ENCODE assay signal across 8 mouse cellular contexts in the genomic region with DNA sequence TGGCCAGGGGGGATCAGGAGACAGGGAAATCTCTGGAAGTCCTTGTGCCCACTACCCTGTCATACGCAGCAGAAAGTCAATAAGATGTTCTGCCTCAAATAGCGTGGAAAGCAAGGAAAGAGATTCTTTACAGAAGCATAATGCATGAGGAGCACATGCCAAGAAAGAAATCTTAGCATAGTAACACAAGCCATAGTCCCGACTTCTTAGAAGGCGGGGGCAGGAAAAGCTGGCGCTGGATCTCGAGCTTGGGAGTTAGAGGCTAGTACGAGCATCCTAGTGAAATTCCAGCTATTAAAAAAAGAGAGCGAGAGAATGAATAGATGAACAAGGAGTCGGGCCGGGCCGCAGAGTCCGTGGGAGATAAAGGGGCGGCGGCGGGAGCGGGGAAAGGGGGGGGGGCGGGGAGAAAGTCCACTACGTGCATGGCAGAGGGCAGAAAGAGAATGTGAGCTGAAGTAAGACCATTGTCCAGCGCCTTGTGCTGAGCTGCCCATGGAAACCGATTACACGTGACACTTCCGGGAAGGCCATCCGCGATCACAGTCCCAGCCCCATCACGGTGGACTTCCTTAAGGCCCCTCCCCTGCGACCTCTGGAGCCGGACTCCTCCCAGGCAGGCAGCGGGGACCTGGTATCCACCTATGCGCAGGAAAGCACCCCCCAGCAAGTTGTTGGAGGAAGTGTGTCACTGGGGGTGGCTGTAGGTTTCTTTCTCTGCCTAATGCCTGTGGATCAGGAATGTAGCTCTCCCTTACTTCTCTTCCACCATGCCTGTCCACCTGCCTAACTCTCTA. TPM values are rescaled to one million over a fixed set of nuclear protein-coding genes. Genes with fewer than 3 reads are reported as not detected.
DNase-seq lines count a peak whose midpoint lies in the region; ATAC-seq and TF ChIP-seq lines count a peak whose summit lies in the region.

No protein-coding gene starts in this region.

- H3K4me2 ChIP-seq in heart, embryonic 14.5 days (ENCODE audit: low read length), result peak overlapping the region; percentile 78
- peak overlapping the region; percentile 70 for H3K4me2 ChIP-seq in kidney, embryonic 16.5 days (replicated peaks; ENCODE audit: low read depth, low read length)
- peak overlapping the region; percentile 53 for H3K4me2 ChIP-seq in lung, postnatal 0 days (replicated peaks; ENCODE audit: low read depth, low read length)

- no peaks in the 10 kb centered on the region for H3K27me3 ChIP-seq in thymus, adult 2 months (ENCODE audit: control insufficient read depth, insufficient read depth, low read length)
- H3K27me3 ChIP-seq in heart, embryonic 14.5 days (ENCODE audit: control insufficient read depth, insufficient read depth, low read length), result no peaks in the 10 kb centered on the region
- H3K27me3 ChIP-seq in kidney, embryonic 16.5 days (ENCODE audit: insufficient read depth, low read length), result no peaks in the 10 kb centered on the region
- no peaks in the 10 kb centered on the region for H3K27me3 ChIP-seq in lung, postnatal 0 days (replicated peaks; ENCODE audit: insufficient read depth, low read length)

- peak overlapping the region; percentile 64 for H3K9ac ChIP-seq in heart, embryonic 14.5 days (ENCODE audit: low read length)
- peak overlapping the region; percentile 68 for H3K9ac ChIP-seq in kidney, embryonic 16.5 days (replicated peaks; ENCODE audit: low read length)
- peak overlapping the region; percentile 24; the same call in 1 of the 2 replicates for H3K9ac ChIP-seq in lung, postnatal 0 days (replicated peaks; ENCODE audit: low read depth)

- ATAC-seq in heart, embryonic 14.5 days (ENCODE audit: insufficient number of reproducible peaks, insufficient read depth, low FRiP score, low read depth), result peak; percentile 52; the same call in 1 of the 2 replicates
- ATAC-seq in kidney, embryonic 16.5 days (ENCODE audit: low FRiP score, low TSS enrichment), result peak; percentile 60
- ATAC-seq in lung, postnatal 0 days, result peak; percentile 56

- no peak for TF ChIP-seq POLR2A in thymus, adult 2 months (IDR thresholded peaks at IDR 0.05; ENCODE audit: control insufficient read depth, extremely low read depth, insufficient read depth, low read length, poor library complexity)

- no peak for DNase-seq in thymus, adult 2 months
- DNase-seq in thymus, postnatal 36 days, result no peak
- peak; percentile 50 for DNase-seq in embryo, embryonic 9.5 days (ENCODE audit: extremely low spot score)
- DNase-seq in lung, postnatal 0 days (ENCODE audit: low spot score), result peak; percentile 74
- peak; percentile 68 for DNase-seq in retina, postnatal 1 day
- no peak for DNase-seq in thymus, postnatal 25 days

- TF ChIP-seq CTCF in thymus, adult 2 months (IDR thresholded peaks at IDR 0.05; ENCODE audit: borderline replicate concordance, control insufficient read depth, extremely low read depth, insufficient read depth, low read length, poor library complexity), result no peak
- 0 out of 2 replicates have a peak, but pooled peaks have one; percentile 12 for TF ChIP-seq CTCF in lung, postnatal 0 days (IDR thresholded peaks at IDR 0.05)

- H3K36me3 ChIP-seq in thymus, adult 2 months (ENCODE audit: control insufficient read depth, insufficient read depth, low read length), result no peaks in the 10 kb centered on the region
- H3K36me3 ChIP-seq in heart, embryonic 14.5 days (ENCODE audit: control insufficient read depth, insufficient read depth, low read length), result no peaks in the 10 kb centered on the region
- H3K36me3 ChIP-seq in kidney, embryonic 16.5 days (ENCODE audit: insufficient read depth, low read length), result no peaks in the 10 kb centered on the region
- no peaks in the 10 kb centered on the region for H3K36me3 ChIP-seq in lung, postnatal 0 days (ENCODE audit: insufficient read depth, low read length)

- H3K4me1 ChIP-seq in thymus, adult 2 months (replicated peaks; ENCODE audit: control insufficient read depth, insufficient read depth, low read length), result peaks cover 37% of the 10 kb centered on the region
- peaks cover 15 to 27% of the 10 kb centered on the region in 2 experiments for H3K4me1 ChIP-seq in heart, embryonic 14.5 days (ENCODE audit: control insufficient read depth in 2 of 2, insufficient read depth in 2 of 2, low read length in 2 of 2)
- H3K4me1 ChIP-seq in kidney, embryonic 16.5 days (ENCODE audit: insufficient read depth, low read length), result peaks cover 31% of the 10 kb centered on the region
- peaks cover 13% of the 10 kb centered on the region for H3K4me1 ChIP-seq in lung, postnatal 0 days (ENCODE audit: insufficient read depth, low read depth, low read length)

- WGBS in thymus, adult 2 months, result 51% methylated on average over 29 of the region's 29 CpGs
- WGBS in heart, embryonic 14.5 days, result 8% methylated on average over 27 of the region's 29 CpGs
- 9% methylated on average over 28 of the region's 29 CpGs for WGBS in kidney, embryonic 16.5 days
- WGBS in lung, postnatal 0 days, result 10% methylated on average over 28 of the region's 29 CpGs

- no peaks in the 10 kb centered on the region for H3K9me3 ChIP-seq in heart, embryonic 14.5 days (ENCODE audit: control insufficient read depth, low read length)
- no peaks in the 10 kb centered on the region for H3K9me3 ChIP-seq in kidney, embryonic 16.5 days (ENCODE audit: low read length)
- H3K9me3 ChIP-seq in lung, postnatal 0 days (ENCODE audit: low read length), result no peaks in the 10 kb centered on the region

- no peak overlapping the region for H3K27ac ChIP-seq in thymus, adult 2 months (ENCODE audit: control insufficient read depth, insufficient read depth, low read length)
- H3K27ac ChIP-seq in heart, embryonic 14.5 days (replicated peaks in 1 of 2; ENCODE audit: control insufficient read depth in 1 of 2, insufficient read depth in 1 of 2, low read depth in 2 of 2, low read length in 2 of 2), result peak overlapping the region; percentile 37 to 46; a peak in 2 of 4 replicates
- H3K27ac ChIP-seq in kidney, embryonic 16.5 days (ENCODE audit: low read length), result peak overlapping the region; percentile 20
- peak overlapping the region; percentile 59; the same call in 1 of the 2 replicates for H3K27ac ChIP-seq in lung, postnatal 0 days (ENCODE audit: low read length)

- no peak for TF ChIP-seq EP300 in lung, postnatal 0 days (IDR thresholded peaks at IDR 0.05)

- peak overlapping the region; percentile 18; the same call in 1 of the 2 replicates for H3K4me3 ChIP-seq in thymus, adult 2 months (ENCODE audit: control insufficient read depth, insufficient read depth, low read length)
- peak overlapping the region; percentile 40 to 54 for H3K4me3 ChIP-seq in heart, embryonic 14.5 days (ENCODE audit: control insufficient read depth in 1 of 2, insufficient read depth in 1 of 2, low read depth in 1 of 2, low read length in 2 of 2)
- H3K4me3 ChIP-seq in kidney, embryonic 16.5 days (ENCODE audit: low read length), result peak overlapping the region; percentile 41
- peak overlapping the region; percentile 22 for H3K4me3 ChIP-seq in lung, postnatal 0 days (ENCODE audit: low read depth, low read length)

RNA-seq across cellular contexts. Expression of a gene that starts 12.6 kb away (rescaled TPM):
- 80.3 and 94.4 TPM in 2 replicates for polyA plus RNA-seq in thymus, adult 2 months (2012; rRNA removed)
- polyA plus RNA-seq in heart, embryonic 14.5 days (2014; fragmentation: Nextera tagmentation; extraction: Ambion mirVana), result 515 and 529 TPM in 2 replicates
- polyA plus RNA-seq in kidney, embryonic 16.5 days (2015; fragmentation: Nextera tagmentation; extraction: Ambion mirVana), result 739 and 758 TPM in 2 replicates
- polyA plus RNA-seq in lung, postnatal 0 days (2015; fragmentation: Nextera tagmentation; extraction: Ambion mirVana), result 545 and 582 TPM in 2 replicates

RNA-seq across cellular contexts. Expression of a gene that starts 39.4 kb away (rescaled TPM):
- polyA plus RNA-seq in thymus, adult 2 months (2012; rRNA removed), result not detected in 2 replicates
- not detected in 2 replicates for polyA plus RNA-seq in heart, embryonic 14.5 days (2014; fragmentation: Nextera tagmentation; extraction: Ambion mirVana)
- not detected in 2 replicates for polyA plus RNA-seq in kidney, embryonic 16.5 days (2015; fragmentation: Nextera tagmentation; extraction: Ambion mirVana)
- not detected in 2 replicates for polyA plus RNA-seq in lung, postnatal 0 days (2015; fragmentation: Nextera tagmentation; extraction: Ambion mirVana)

Comparison
In these comparisons a context has a peak if more than half of its experiments do, and no peak if none do; other contexts are left out.
1. DNase-seq: peak in embryo, embryonic 9.5 days (single experiment), lung, postnatal 0 days (single experiment) and retina, postnatal 1 day (single experiment); none in thymus, adult 2 months (single experiment), thymus, postnatal 36 days (0 of 2) and thymus, postnatal 25 days (single experiment).
2. Peak in every context shown above with its lines, with median percentiles within 50 percentile points of each other: H3K4me3 ChIP-seq, ATAC-seq, H3K4me2 ChIP-seq and H3K9ac ChIP-seq.